Comparison of ENCODE assay signal across 29 mouse cellular contexts in genomic region chr17:17857446-17857845, GRCm38 (mm10). TPM values are rescaled to one million over a fixed set of nuclear protein-coding genes. Genes with fewer than 3 reads are reported as not detected.
"Had no signal": no experiment of that assay in that cellular context is flagged by ENCODE, and none has a peak within 500 bp of the region (broad histone marks: within the 10 kb centered on the region; RNA-seq: fewer than 3 reads in every experiment).

No protein-coding gene starts in this region.

- H3K27me3 ChIP-seq: limb, embryonic 13.5 days; liver, embryonic 12.5 days; liver, embryonic 15.5 days; lung, embryonic 15.5 days; midbrain, embryonic 13.5 days had no signal

- H3K9ac ChIP-seq: limb, embryonic 13.5 days; liver, embryonic 12.5 days; liver, embryonic 15.5 days; lung, embryonic 15.5 days; midbrain, embryonic 13.5 days had no signal

- H3K36me3 ChIP-seq: liver, embryonic 12.5 days; liver, embryonic 15.5 days; lung, embryonic 15.5 days; midbrain, embryonic 10.5 days; midbrain, embryonic 13.5 days had no signal

- H3K27ac ChIP-seq: kidney, postnatal 0 days; limb, embryonic 10.5 days; limb, embryonic 13.5 days; liver, embryonic 12.5 days; liver, embryonic 15.5 days; lung, embryonic 15.5 days; midbrain, embryonic 10.5 days; midbrain, embryonic 13.5 days had no signal

- H3K4me1 ChIP-seq: liver, embryonic 12.5 days; liver, embryonic 15.5 days; lung, embryonic 15.5 days; midbrain, embryonic 10.5 days; midbrain, embryonic 13.5 days had no signal

- H3K9me3 ChIP-seq: limb, embryonic 10.5 days; limb, embryonic 13.5 days; liver, embryonic 12.5 days; liver, embryonic 15.5 days; lung, embryonic 15.5 days; megakaryocyte, embryonic 14.5 days; midbrain, embryonic 10.5 days; midbrain, embryonic 13.5 days had no signal

- ATAC-seq: midbrain, embryonic 13.5 days; midbrain, embryonic 16.5 days had no signal

- H3K4me3 ChIP-seq: limb, embryonic 10.5 days; limb, embryonic 13.5 days; liver, embryonic 12.5 days; liver, embryonic 15.5 days; lung, embryonic 15.5 days; megakaryocyte, embryonic 14.5 days; midbrain, embryonic 10.5 days; midbrain, embryonic 13.5 days had no signal

- DNase-seq: kidney, postnatal 25 days; liver; lung, adult 18-20 months; lung, postnatal 10 days; lung, postnatal 36 days; thymus, adult 18-20 months; thymus, postnatal 36 days had no signal

- H3K4me2 ChIP-seq: limb, embryonic 13.5 days; liver, embryonic 12.5 days; liver, embryonic 15.5 days; lung, embryonic 15.5 days; midbrain, embryonic 13.5 days had no signal

RNA-seq across cellular contexts. Expression of gene Has1, which starts 2.4 kb away (rescaled TPM):
- total RNA-seq: monocyte, adult 5-6 weeks had no signal
- polyA plus RNA-seq: testis, adult 2 months had no signal

RNA-seq across cellular contexts. Expression of gene Fpr1, which starts 26.3 kb away (rescaled TPM):
- total RNA-seq: layer of hippocampus, postnatal 14 days; left cerebral cortex, adult 18-20 months; left cerebral cortex, postnatal 10 days had no signal
- polyA plus RNA-seq: limb, embryonic 10.5 days; limb, embryonic 13.5 days; midbrain, embryonic 10.5 days; neural tube, embryonic 11.5 days; testis, adult 2 months had no signal

RNA-seq across cellular contexts. Expression of gene Fpr2, which starts 30.2 kb away (rescaled TPM):
- total RNA-seq: layer of hippocampus, postnatal 14 days; left cerebral cortex, adult 18-20 months; left cerebral cortex, postnatal 10 days had no signal
- polyA plus RNA-seq: limb, embryonic 13.5 days; midbrain, embryonic 10.5 days; midbrain, embryonic 13.5 days; neural tube, embryonic 11.5 days; neural tube, embryonic 14.5 days; testis, adult 2 months had no signal

RNA-seq across cellular contexts. Expression of gene Fpr3, which starts 30.2 kb away (rescaled TPM):
- total RNA-seq: layer of hippocampus, postnatal 14 days; left cerebral cortex, adult 18-20 months; left cerebral cortex, postnatal 10 days; monocyte, adult 5-6 weeks had no signal
- polyA plus RNA-seq: kidney, embryonic 14.5 days; kidney, postnatal 0 days; limb, embryonic 10.5 days; limb, embryonic 13.5 days; liver, embryonic 12.5 days; liver, embryonic 15.5 days; lung, embryonic 15.5 days; midbrain, embryonic 10.5 days; midbrain, embryonic 13.5 days; midbrain, embryonic 16.5 days; neural tube, embryonic 11.5 days; neural tube, embryonic 14.5 days; small intestine, adult 2 months; spleen, adult 2 months; stomach, embryonic 16.5 days; testis, adult 2 months; urinary bladder, adult 2 months had no signal

RNA-seq across cellular contexts. Expression of gene Spaca6, which starts 30.5 kb away (rescaled TPM):
- total RNA-seq: monocyte, adult 5-6 weeks had no signal
